Mouse (Mus musculus): ENCODE results near the gene Hilpda.

- no peak for TF ChIP-seq CTCF (IDR thresholded peaks at IDR 0.05; ENCODE audit: extremely low read depth, insufficient read length, insufficient replicate concordance, low read depth, low read length)
- TF ChIP-seq POLR2A (IDR thresholded peaks at IDR 0.05; ENCODE audit: low read depth, low read length): no peak
These were observed 36.7 kb downstream of the Hilpda start for GRCm38 (mm10) chr6:29308846-29309605.

Measured in small intestine, adult 2 months (tissue).